Mouse (Mus musculus) lung, postnatal 14 days (tissue): ENCODE results near the gene Nxf3.
"Not testable (repeated sequence)": the region's sequence is repeated elsewhere in the genome, so short reads cannot be mapped to it uniquely, and the experiment has no call there.

ENCODE experiments used
- DNase-seq: peaks from one replicate; pipeline ENCODE4 v3.0.0; 2021

Gene Nxf3

DNA sequence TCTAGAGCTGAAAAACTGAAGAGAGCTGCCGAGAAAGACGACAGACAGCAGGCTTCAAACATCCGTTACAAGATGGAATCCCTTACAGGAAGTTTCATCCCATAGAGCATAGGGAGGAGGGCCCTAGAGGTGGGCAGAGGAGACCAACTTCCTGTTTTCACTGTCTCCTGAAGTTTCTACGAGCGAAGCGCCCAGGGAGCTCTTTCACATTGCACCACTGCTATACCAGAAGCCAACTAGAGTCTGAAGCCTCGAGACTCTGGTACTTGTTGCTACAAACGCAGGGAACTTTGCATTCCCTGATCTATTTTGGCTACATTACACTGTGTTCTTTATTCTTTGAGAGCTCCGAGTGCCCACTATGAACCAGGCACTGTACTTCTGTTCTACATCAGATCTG, at the start of gene Nxf3:
Gene Nxf3, minus strand, starts transcription at position 101 of the 400 bp plus-strand sequence.
- no peak for DNase-seq

GRCm38 (mm10) chrX:136127744-136128064, 42.6 kb upstream of the Nxf3 start:
- DNase-seq: peak; percentile 57

- DNase-seq: no peak
Observed at GRCm38 (mm10) chrX:136127038-136127743, 42.1 kb upstream of the Nxf3 start.

DNA sequence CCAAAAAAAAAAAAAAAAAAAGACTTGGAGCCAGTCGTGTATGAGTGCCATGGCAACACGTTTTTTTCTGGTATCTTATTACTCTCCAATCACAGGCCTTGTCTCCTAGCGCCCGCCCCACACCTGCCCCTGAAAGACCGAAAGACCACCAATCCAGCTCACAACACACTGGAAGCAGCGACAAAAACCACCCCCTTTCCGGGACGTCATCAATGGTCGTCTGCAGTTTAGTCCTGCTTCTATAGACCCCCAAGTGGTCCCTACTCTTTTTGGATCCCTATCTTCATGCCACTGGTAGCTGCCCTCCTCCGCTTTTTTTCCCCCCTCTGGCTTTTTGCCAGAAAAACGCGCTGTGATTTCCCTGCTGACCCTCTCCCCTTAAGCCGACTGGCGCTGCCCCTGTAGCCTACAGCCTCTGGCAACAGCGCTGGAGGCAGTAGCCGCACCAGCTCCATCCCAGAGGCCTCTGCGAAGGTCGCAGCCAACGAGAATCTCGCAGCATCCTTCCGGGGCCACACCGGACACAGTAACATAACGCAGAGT, 30.4 kb upstream of the Nxf3 start:
- no peak for DNase-seq

DNA sequence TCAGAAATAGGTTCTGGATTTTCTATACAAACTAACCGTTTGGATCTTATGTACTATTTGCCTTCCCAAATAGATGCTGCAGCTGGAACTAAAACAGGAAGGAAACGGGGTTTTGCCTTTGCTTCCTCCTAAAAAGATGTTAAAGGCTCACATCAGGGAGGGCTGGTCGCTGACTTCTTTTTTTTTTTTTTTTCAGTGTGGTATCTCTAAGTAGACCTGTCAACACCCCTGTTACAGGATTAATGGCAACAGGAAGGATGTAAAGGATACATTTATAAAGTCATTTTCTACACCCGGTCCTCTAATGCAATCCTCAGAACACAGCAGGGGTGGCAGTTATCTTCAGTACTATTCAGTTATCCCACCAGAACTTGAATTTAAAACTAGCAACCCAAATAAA, 30.0 kb upstream of the Nxf3 start:
- DNase-seq: no peak

- DNase-seq: peak; percentile 40
Observed at GRCm38 (mm10) chrX:136107942-136108341, 22.9 kb upstream of the Nxf3 start.

DNA sequence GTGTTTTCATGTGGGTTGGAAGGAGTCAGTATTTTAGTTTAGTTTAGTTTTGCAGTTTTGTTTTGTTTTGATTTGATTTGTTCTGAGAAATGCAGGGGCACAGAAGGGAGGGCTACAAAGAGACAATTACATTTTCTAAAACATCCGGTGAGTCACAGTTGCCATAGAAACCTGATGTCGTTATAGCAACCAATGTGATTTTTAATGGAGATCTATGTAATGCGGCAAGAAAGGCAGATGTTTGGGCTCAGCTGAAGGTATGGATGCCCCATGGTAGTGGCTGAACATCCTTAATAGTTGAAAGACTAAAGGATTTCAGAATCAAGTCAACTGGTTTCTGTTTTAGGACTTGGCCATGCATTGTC, 19.7 kb upstream of the Nxf3 start:
- DNase-seq: no peak

DNA sequence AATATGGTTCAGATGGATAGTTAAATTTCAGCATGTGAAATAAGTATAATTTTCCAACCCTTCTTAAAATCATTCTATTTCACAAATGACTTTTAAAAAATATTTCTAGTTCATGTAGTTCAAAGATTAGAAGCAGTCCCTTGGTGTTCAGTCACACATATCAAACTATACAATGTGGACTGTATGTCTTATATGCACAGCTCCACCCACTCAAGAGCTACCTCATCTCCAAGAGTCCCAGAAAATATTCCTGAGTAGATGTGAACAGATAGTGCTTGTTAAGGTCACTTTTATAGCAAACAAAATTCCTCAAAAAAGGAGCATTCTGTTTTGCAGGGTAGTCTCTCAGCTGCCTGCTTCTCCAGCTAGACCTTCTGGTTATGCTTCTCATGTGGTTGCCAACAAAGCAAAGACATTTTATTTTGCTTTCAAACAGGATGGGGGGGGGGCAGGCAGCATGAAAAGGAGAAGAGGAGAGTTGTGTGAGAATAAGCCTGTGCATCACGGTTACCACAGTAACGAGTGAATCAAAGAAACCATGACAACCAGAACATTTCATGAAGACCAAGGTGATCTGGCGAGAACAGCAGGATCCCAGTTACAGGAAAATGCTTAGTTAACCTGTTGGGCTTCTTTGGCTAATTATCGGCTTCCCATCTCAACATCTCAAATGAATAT, 19.1 kb upstream of the Nxf3 start:
- no peak for DNase-seq

GRCm38 (mm10) chrX:136094421-136094820, 9.4 kb upstream of the Nxf3 start:
- DNase-seq: no peak

- no peak for DNase-seq
Observed at GRCm38 (mm10) chrX:136092497-136093279, 7.6 kb upstream of the Nxf3 start.

- DNase-seq: not testable (repeated sequence)
Observed at GRCm38 (mm10) chrX:136068020-136068419, 17.0 kb downstream of the Nxf3 start, which contains the start of gene Bex2. TSS of gene Bex2 (minus strand) at chrX:136068236.

DNA sequence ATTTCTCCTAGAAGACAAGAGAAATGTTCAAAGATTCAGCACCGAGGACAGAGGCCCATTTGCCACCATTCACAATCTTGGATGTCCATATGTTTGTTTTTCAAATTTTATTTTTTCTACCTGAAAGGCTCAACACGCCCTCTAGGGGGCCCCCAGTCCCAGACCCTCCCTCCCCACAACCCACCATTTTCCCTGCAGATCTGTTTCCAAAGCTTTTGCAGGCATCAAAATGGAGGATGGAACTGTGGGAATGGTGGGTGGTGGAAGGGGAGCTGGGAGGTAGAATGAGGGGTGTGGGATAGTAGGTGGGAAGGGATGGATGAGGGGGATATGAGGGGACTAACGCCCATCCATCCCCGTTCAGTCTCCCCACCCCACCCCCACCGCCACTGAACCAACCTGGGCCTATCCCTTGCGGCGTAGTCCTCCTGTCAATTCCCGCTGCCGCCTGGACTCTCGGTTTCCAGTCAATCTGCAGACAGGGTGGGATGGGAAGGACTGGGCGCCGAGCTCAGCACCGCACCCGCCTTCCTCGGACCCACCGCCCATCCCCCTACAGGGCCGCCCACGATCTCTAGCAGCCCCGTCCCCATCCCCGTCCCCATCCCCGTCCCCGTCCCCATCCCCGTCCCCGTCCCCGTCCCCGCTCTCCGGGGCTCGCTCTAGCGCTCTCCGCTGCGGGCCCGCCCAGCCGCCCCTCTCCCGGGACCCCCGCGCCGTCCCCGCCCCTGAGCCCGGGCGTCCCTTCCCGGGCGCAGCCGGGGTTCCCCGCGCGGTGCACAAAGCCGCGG, 17.7 kb downstream of the Nxf3 start:
- not testable (repeated sequence) for DNase-seq

- DNase-seq: no peak
Observed at GRCm38 (mm10) chrX:136060698-136061097, 24.4 kb downstream of the Nxf3 start.

DNA sequence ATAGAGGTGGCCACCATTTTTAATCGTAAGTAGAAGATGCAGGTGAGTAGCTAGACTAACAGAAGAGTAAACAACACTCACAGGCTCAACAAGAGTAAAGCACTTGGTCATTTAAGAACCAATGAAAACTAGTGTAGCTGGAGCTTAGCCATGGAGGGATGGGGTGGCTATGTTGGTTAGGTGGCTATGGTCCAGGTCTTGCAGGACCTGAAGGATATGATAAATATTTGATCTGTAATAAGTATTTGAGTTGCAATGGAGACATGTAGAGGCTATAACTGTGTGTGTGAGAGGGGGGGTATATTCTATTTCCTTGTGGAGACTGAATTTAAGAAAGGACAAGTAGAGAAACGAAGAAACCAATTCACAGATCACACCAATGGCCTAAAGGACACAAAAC, 33.8 kb downstream of the Nxf3 start:
- no peak for DNase-seq

DNA sequence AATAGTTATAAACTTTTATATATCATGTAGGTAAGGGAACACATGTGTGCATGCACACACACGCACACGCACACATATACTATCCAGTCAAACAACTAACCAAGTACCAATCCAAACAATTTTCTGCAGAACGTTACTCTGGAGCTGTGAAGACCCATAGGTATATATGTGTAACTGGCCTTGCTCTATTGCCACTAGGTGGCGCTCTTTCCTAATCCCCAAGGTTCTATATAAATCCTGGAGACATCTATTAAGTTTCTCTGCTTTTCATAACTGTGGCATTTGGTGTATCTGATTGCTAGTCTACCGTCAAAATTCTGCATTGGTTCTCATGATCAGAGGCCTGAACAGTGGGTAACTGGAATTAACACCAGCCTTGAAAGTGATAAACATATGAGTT, 37.5 kb downstream of the Nxf3 start:
- peak; percentile 74 for DNase-seq

DNA sequence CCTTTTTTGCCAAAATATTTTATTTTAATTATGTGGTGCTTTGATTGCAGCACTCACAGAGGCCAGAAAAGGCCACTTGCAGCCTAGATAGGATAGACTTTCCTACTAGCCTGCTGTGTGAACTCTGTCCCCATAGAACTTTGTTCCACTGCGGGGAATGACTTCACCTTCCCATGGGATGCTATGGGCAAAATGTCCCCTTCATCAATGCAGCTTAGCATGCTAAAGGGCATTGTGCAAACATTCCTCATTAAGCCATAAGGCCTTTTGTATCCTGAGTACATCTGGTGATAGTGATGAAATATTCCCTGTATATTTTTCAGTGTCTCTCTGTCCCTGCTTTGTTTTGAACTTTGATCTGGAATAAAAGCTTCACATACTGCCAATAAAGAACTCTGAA, 41.3 kb downstream of the Nxf3 start:
- no peak for DNase-seq

DNA sequence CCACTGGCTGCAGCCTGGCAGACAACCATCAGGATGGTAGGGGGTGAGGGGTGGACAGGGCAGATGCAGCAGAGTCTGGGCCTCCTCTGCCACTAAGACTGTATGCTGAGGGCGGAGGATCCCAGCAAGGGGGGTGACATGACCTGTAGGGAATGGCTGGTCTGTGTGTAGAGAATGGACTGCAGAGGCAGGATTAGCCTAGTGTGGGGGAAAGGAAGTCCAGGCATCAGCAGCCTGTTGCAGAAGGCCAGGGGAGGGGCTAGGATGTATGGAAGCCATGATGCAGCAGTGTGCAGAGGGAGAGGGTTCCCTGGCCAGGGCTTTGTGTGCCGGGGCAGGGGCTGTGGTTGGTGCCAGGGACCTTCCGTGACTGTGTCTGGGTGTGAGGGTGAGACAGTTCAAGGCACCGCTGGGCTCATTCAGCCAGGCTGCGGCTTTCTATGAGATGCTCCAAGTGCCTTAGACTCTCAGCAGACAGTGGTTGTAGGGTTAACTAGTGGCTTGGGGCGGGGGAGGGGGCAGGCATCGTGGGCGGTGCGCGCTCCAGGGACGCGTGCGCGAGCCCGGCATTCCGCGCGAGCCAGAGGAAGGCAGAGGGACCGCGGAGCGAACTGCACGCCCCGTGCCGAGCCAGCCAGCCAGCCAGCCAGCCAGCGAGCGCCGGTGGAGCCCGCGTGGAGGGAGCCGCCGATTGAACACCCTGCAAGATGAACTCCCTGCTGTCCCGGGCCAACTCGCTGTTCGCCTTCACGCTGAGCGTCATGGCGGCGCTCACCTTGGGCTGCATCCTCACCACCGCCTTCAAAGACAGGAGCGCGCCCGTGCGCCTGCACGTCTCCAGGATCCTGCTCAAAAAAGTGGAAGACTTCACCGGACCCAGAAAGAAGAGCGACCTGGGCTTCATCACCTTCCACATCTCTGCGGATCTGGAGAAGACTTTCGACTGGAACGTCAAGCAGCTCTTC, 52.0 kb downstream of the Nxf3 start, which contains the start of gene Arxes1:
Gene Arxes1, plus strand, starts transcription at position 569 of the 965 bp plus-strand sequence.
- peak; percentile 8 for DNase-seq

GRCm38 (mm10) chrX:136030331-136030730, 54.7 kb downstream of the Nxf3 start:
- no peak for DNase-seq
